Mouse (Mus musculus) kidney, postnatal 14 days (tissue): ENCODE data around the gene Slc45a1.
"Not testable (repeated sequence)": the region's sequence is repeated elsewhere in the genome, so short reads cannot be mapped to it uniquely, and the experiment has no call there.

Experiments used
- DNase-seq: peaks from one replicate; pipeline ENCODE4 v3.0.0; 2022; ENCODE audit warnings: mixed read lengths

Gene Slc45a1

GRCm38 (mm10) chr4:150601489-150601888 lies 50.5 kb downstream of the Slc45a1 start:
- DNase-seq, result no peak

GRCm38 (mm10) chr4:150600503-150600902 lies 51.5 kb downstream of the Slc45a1 start:
- DNase-seq, result not testable (repeated sequence)

- DNase-seq, result peak; percentile 66
These were observed 52.6 kb downstream of the Slc45a1 start for GRCm38 (mm10) chr4:150599119-150599992.

- peak; percentile 33 for DNase-seq
These were observed 53.3 kb downstream of the Slc45a1 start for GRCm38 (mm10) chr4:150598686-150599085.

- DNase-seq, result no peak
These were observed 56.0 kb downstream of the Slc45a1 start for GRCm38 (mm10) chr4:150595991-150596390.

GRCm38 (mm10) chr4:150595071-150595470 lies 56.9 kb downstream of the Slc45a1 start:
- DNase-seq, result no peak

GRCm38 (mm10) chr4:150594298-150594829 lies 57.6 kb downstream of the Slc45a1 start:
- DNase-seq, result no peak

- DNase-seq, result no peak
These were observed 58.3 kb downstream of the Slc45a1 start for GRCm38 (mm10) chr4:150593473-150594217.

- no peak for DNase-seq
These were observed 59.9 kb downstream of the Slc45a1 start for GRCm38 (mm10) chr4:150592087-150592486.

GRCm38 (mm10) chr4:150591602-150592001 lies 60.4 kb downstream of the Slc45a1 start:
- no peak for DNase-seq

- peak; percentile 68 for DNase-seq
These were observed 61.2 kb downstream of the Slc45a1 start for GRCm38 (mm10) chr4:150590621-150591282.

GRCm38 (mm10) chr4:150588300-150588621 lies 63.7 kb downstream of the Slc45a1 start:
- no peak for DNase-seq

GRCm38 (mm10) chr4:150587597-150588299 lies 64.2 kb downstream of the Slc45a1 start:
- DNase-seq, result no peak

GRCm38 (mm10) chr4:150586275-150586674 lies 65.7 kb downstream of the Slc45a1 start:
- DNase-seq, result no peak

GRCm38 (mm10) chr4:150585800-150586199 lies 66.2 kb downstream of the Slc45a1 start:
- no peak for DNase-seq

- no peak for DNase-seq
These were observed 68.2 kb downstream of the Slc45a1 start for GRCm38 (mm10) chr4:150583777-150584135.

- DNase-seq, result peak; percentile 88
These were observed 68.8 kb downstream of the Slc45a1 start for GRCm38 (mm10) chr4:150582966-150583776.

GRCm38 (mm10) chr4:150581931-150582723 lies 69.8 kb downstream of the Slc45a1 start:
- no peak for DNase-seq
